Comparison of ENCODE assay signal across 12 mouse cellular contexts in the genomic region with DNA sequence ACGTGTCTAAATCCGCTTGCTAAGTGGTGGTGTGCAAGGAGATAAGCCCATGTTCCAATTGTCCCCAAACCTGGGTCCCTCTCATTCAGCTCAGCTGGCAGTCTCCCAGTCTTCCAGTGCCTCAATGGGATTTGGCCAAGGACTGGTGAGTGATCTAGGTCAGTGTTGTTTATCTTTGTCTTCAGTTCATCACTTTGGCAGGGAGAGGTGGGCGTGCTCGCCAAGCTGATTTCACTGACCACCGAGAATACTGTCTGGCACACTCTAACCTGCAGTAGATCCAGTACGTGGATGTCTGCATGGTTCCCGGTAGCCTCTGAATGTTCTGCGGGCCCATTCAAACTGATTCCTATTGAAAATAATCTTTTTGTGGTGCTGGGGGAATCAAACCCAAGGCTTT. TPM values are rescaled to one million over a fixed set of nuclear protein-coding genes. Genes with fewer than 3 reads are reported as not detected.
DNase-seq lines count a peak whose midpoint lies in the region; TF ChIP-seq lines count a peak whose summit lies in the region.
"Had no signal": no experiment of that assay in that cellular context is flagged by ENCODE, and none has a peak within 500 bp of the region (broad histone marks: within the 10 kb centered on the region; RNA-seq: fewer than 3 reads in every experiment).

No protein-coding gene starts in this region.

- H3K9me3 ChIP-seq in forebrain, embryonic 10.5 days = no peaks in the 10 kb centered on the region
- H3K9me3 ChIP-seq: forebrain, embryonic 15.5 days had no signal

- no peak overlapping the region for H3K4me3 ChIP-seq in left cerebral cortex, adult 2 months
- H3K4me3 ChIP-seq in forebrain, embryonic 10.5 days = no peak overlapping the region
- H3K4me3 ChIP-seq: forebrain, embryonic 15.5 days had no signal

- H3K27me3 ChIP-seq in forebrain, embryonic 10.5 days (ENCODE audit: poor library complexity, severe bottlenecking) = no peaks in the 10 kb centered on the region
- H3K27me3 ChIP-seq: forebrain, embryonic 15.5 days had no signal

- 93% methylated on average over 8 of the region's 8 CpGs for WGBS in forebrain, embryonic 10.5 days

- intact Hi-C loops in left cerebral cortex, adult 2 months (cut with DNase I) = loop anchor here (2.0 kb wide), 1 partner anchor 31 kb away; a partner anchor contains a TSS
- intact Hi-C loops in left cerebral cortex, postnatal 36 days (cut with DNase I) = no loop called here

- DNase-seq in cerebellum, adult 9-10 months = peak; percentile 70
- no peak for DNase-seq in cerebellum, postnatal 4 days (ENCODE audit: low spot score in 2 of 2)
- no peak for DNase-seq in left cerebral cortex, adult 2 months (ENCODE audit: extremely low spot score in 1 of 2, low spot score in 2 of 2)
- DNase-seq in left cerebral cortex, postnatal 36 days (ENCODE audit: low spot score in 2 of 2) = no peak
- DNase-seq in adrenal gland, adult 2 months = peak; percentile 86
- DNase-seq in cerebellum, postnatal 25 days = peak; percentile 60 to 69
- DNase-seq in forebrain, embryonic 10.5 days (ENCODE audit: extremely low spot score, low spot score) = no peak
- DNase-seq in thymus, postnatal 4 days = no peak
- DNase-seq: kidney, adult 8-10 months; left cerebral cortex, postnatal 4 days; thymus, postnatal 14 days had no signal

- no peak for TF ChIP-seq CTCF in left cerebral cortex, adult 2 months (IDR thresholded peaks at IDR 0.05)

- peaks cover 93% of the 10 kb centered on the region for H3K36me3 ChIP-seq in forebrain, embryonic 10.5 days (replicated peaks)

- no peaks in the 10 kb centered on the region for H3K4me1 ChIP-seq in forebrain, embryonic 10.5 days
- H3K4me1 ChIP-seq: forebrain, embryonic 15.5 days had no signal

- H3K27ac ChIP-seq in left cerebral cortex, adult 2 months = peak overlapping the region; percentile 55; the same call in 1 of the 2 replicates
- H3K27ac ChIP-seq in forebrain, embryonic 10.5 days = no peak overlapping the region
- H3K27ac ChIP-seq: forebrain, embryonic 15.5 days had no signal

RNA-seq across cellular contexts. Expression of a gene that starts 10.7 kb away (rescaled TPM):
- total RNA-seq in left cerebral cortex, adult 2 months (2021) = 100 to 1,000 TPM; 113 to 123 TPM
- 100 to 1,000 TPM; 116 to 125 TPM for total RNA-seq in left cerebral cortex, postnatal 36 days (2021)
- total RNA-seq in adrenal gland, adult 2 months (2021) = 100 to 1,000 TPM; 224 to 239 TPM
- 247 and 261 TPM in 2 replicates for polyA plus RNA-seq in adrenal gland, adult 2 months (2012; rRNA removed)
- polyA plus RNA-seq in forebrain, embryonic 10.5 days (2016; fragmentation: Nextera tagmentation; extraction: Ambion mirVana) = 627 and 634 TPM in 2 replicates

RNA-seq across cellular contexts. Expression of a gene that starts 13.6 kb away (rescaled TPM):
- 10 to 100 TPM; 36.2 to 39.6 TPM for total RNA-seq in left cerebral cortex, adult 2 months (2021)
- total RNA-seq in left cerebral cortex, postnatal 36 days (2021) = 10 to 100 TPM; 27.5 to 35.7 TPM
- total RNA-seq in adrenal gland, adult 2 months (2021) = 10 to 100 TPM; 19.8 to 26.1 TPM
- 89.5 and 107 TPM in 2 replicates for polyA plus RNA-seq in adrenal gland, adult 2 months (2012; rRNA removed)
- 18.4 and 20.9 TPM in 2 replicates for polyA plus RNA-seq in forebrain, embryonic 10.5 days (2016; fragmentation: Nextera tagmentation; extraction: Ambion mirVana)

RNA-seq across cellular contexts. Expression of a gene that starts 28.3 kb away (rescaled TPM):
- 10 to 100 TPM; 47.7 to 57.6 TPM for total RNA-seq in left cerebral cortex, adult 2 months (2021)
- total RNA-seq in left cerebral cortex, postnatal 36 days (2021) = 10 to 100 TPM; 56.0 to 59.3 TPM
- 100 to 1,000 TPM; 183 to 265 TPM for total RNA-seq in adrenal gland, adult 2 months (2021)
- polyA plus RNA-seq in adrenal gland, adult 2 months (2012; rRNA removed) = 61.6 and 66.4 TPM in 2 replicates
- polyA plus RNA-seq in forebrain, embryonic 10.5 days (2016; fragmentation: Nextera tagmentation; extraction: Ambion mirVana) = 17.0 and 21.7 TPM in 2 replicates

RNA-seq across cellular contexts. Expression of a gene that starts 30.6 kb away (rescaled TPM):
- 100 to 1,000 TPM; 114 to 117 TPM for total RNA-seq in left cerebral cortex, adult 2 months (2021)
- 100 to 1,000 TPM; 113 to 114 TPM for total RNA-seq in left cerebral cortex, postnatal 36 days (2021)
- 10 to 100 TPM; 26.9 to 27.2 TPM for total RNA-seq in adrenal gland, adult 2 months (2021)
- polyA plus RNA-seq in adrenal gland, adult 2 months (2012; rRNA removed) = 12.8 and 14.7 TPM in 2 replicates
- polyA plus RNA-seq in forebrain, embryonic 10.5 days (2016; fragmentation: Nextera tagmentation; extraction: Ambion mirVana) = 1.3 and 2.1 TPM in 2 replicates

RNA-seq across cellular contexts. Expression of a gene that starts 50.7 kb away (rescaled TPM):
- 100 to 1,000 TPM; 143 to 147 TPM for total RNA-seq in left cerebral cortex, adult 2 months (2021)
- total RNA-seq in left cerebral cortex, postnatal 36 days (2021) = 100 to 1,000 TPM; 129 to 134 TPM
- total RNA-seq in adrenal gland, adult 2 months (2021) = 10 to 100 TPM; 30.6 to 51.2 TPM
- polyA plus RNA-seq in adrenal gland, adult 2 months (2012; rRNA removed) = 73.0 and 85.8 TPM in 2 replicates
- 1.5 and 2.5 TPM in 2 replicates for polyA plus RNA-seq in forebrain, embryonic 10.5 days (2016; fragmentation: Nextera tagmentation; extraction: Ambion mirVana)

Comparison
In these comparisons a context has a peak if more than half of its experiments do, and no peak if none do; other contexts are left out.
1. DNase-seq: peak in cerebellum, adult 9-10 months (single experiment), adrenal gland, adult 2 months (single experiment) and cerebellum, postnatal 25 days (2 of 2); none in cerebellum, postnatal 4 days (0 of 2), left cerebral cortex, adult 2 months (0 of 2), left cerebral cortex, postnatal 36 days (0 of 2), forebrain, embryonic 10.5 days (single experiment) and thymus, postnatal 4 days (single experiment).